In the genomic region with DNA sequence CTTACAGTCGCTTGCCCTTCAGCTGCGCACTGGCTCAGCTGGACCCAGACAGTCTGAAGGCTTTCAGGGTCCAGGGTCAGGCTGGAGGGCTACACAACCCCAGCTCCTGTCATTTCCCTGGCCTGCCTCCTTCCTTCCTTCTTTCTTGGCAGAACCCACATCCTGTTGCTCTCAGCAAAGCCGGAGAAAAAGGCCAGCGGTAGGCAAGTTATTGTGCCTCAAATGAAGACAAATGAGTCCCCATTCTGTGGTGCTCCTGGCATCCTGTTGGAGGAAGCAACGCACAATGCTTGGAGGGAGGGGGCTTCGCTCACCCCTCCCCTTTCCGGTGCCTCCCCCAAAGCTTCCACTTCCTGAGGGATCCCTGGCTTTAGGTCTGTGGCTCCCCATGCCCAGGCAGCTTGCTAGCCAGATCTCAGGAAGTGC, we compare ENCODE assay signal across 9 mouse cellular contexts.
DNase-seq lines count a peak whose midpoint lies in the region; ATAC-seq lines count a peak whose summit lies in the region.
"Had no signal": no experiment of that assay in that cellular context is flagged by ENCODE, and none has a peak within 500 bp of the region (broad histone marks: within the 10 kb centered on the region; RNA-seq: fewer than 3 reads in every experiment).

No protein-coding gene starts in this region.

- 40% methylated on average over 7 of the region's 7 CpGs for WGBS in forebrain, embryonic 16.5 days
- 46% methylated on average over 7 of the region's 7 CpGs for WGBS in hindbrain, embryonic 12.5 days
- WGBS in limb, embryonic 11.5 days = 34% methylated on average over 7 of the region's 7 CpGs

- no peak overlapping the region for H3K27ac ChIP-seq in forebrain, embryonic 16.5 days (ENCODE audit: low read length)
- H3K27ac ChIP-seq in hindbrain, embryonic 12.5 days = peak overlapping the region; percentile 35; the same call in 1 of the 2 replicates
- H3K27ac ChIP-seq in limb, embryonic 11.5 days (replicated peaks; ENCODE audit: low read depth, low read length) = 0 out of 2 replicates have a peak overlapping the region, but pooled peaks have one; percentile 33
- H3K27ac ChIP-seq: limb, embryonic 13.5 days had no signal

- no peaks in the 10 kb centered on the region for H3K27me3 ChIP-seq in forebrain, embryonic 16.5 days (replicated peaks; ENCODE audit: control insufficient read depth, insufficient read depth, low read length)
- H3K27me3 ChIP-seq in hindbrain, embryonic 12.5 days = no peaks in the 10 kb centered on the region
- H3K27me3 ChIP-seq in limb, embryonic 11.5 days (ENCODE audit: control insufficient read depth, insufficient read depth, low read length) = no peaks in the 10 kb centered on the region
- H3K27me3 ChIP-seq: limb, embryonic 13.5 days had no signal

- H3K4me1 ChIP-seq in forebrain, embryonic 16.5 days (replicated peaks; ENCODE audit: control insufficient read depth, insufficient read depth, low read length) = no peaks in the 10 kb centered on the region
- H3K4me1 ChIP-seq in hindbrain, embryonic 12.5 days = 0 out of 2 replicates have a peak, but pooled peaks cover 3% of the 10 kb centered on the region
- 0 out of 2 replicates have a peak, but pooled peaks cover 3% of the 10 kb centered on the region for H3K4me1 ChIP-seq in limb, embryonic 11.5 days (ENCODE audit: control insufficient read depth, insufficient read depth, low read length)

- no peak overlapping the region for H3K4me3 ChIP-seq in forebrain, embryonic 16.5 days (replicated peaks; ENCODE audit: low read length)
- H3K4me3 ChIP-seq in hindbrain, embryonic 12.5 days = no peak overlapping the region
- H3K4me3 ChIP-seq in limb, embryonic 11.5 days (ENCODE audit: low read depth, low read length) = no peak overlapping the region
- H3K4me3 ChIP-seq: limb, embryonic 13.5 days had no signal

- peak; percentile 4 to 9 for DNase-seq in B cell, adult 2 months
- peak; percentile 48 for DNase-seq in limb, embryonic 11.5 days (ENCODE audit: low spot score)
- peak; percentile 26 for DNase-seq in mesoderm, embryonic 11.5 days (ENCODE audit: low read depth, low spot score)
- DNase-seq in retina, postnatal 1 day = no peak
- no peak for DNase-seq in retina, embryonic 14.5 days (ENCODE audit: low spot score)

- peak; percentile 94 for ATAC-seq in activated CD4-positive, CD25-positive, alpha-beta regulatory T cell, adult 4 months
- peak; percentile 40; the same call in 1 of the 2 replicates for ATAC-seq in forebrain, embryonic 16.5 days
- ATAC-seq in hindbrain, embryonic 12.5 days (ENCODE audit: low FRiP score) = 0 out of 2 replicates have a peak, but pooled peaks have one; percentile 26
- ATAC-seq in limb, embryonic 11.5 days (ENCODE audit: insufficient number of reproducible peaks, low FRiP score, low TSS enrichment, low read depth) = 0 out of 2 replicates have a peak, but pooled peaks have one; percentile 44

- no peak overlapping the region for H3K9ac ChIP-seq in forebrain, embryonic 16.5 days (replicated peaks; ENCODE audit: low read depth, low read length)
- H3K9ac ChIP-seq in hindbrain, embryonic 12.5 days = no peak overlapping the region
- H3K9ac ChIP-seq in limb, embryonic 11.5 days (ENCODE audit: low read length) = 0 out of 2 replicates have a peak overlapping the region, but pooled peaks have one; percentile 14
- H3K9ac ChIP-seq: limb, embryonic 13.5 days had no signal

- H3K36me3 ChIP-seq in forebrain, embryonic 16.5 days (ENCODE audit: control insufficient read depth, insufficient read depth) = no peaks in the 10 kb centered on the region
- H3K36me3 ChIP-seq in hindbrain, embryonic 12.5 days = no peaks in the 10 kb centered on the region
- no peaks in the 10 kb centered on the region for H3K36me3 ChIP-seq in limb, embryonic 11.5 days (ENCODE audit: control insufficient read depth, insufficient read depth, low read length)
- H3K36me3 ChIP-seq: limb, embryonic 13.5 days had no signal

- no peaks in the 10 kb centered on the region for H3K9me3 ChIP-seq in forebrain, embryonic 16.5 days (ENCODE audit: control insufficient read depth, low read length)
- H3K9me3 ChIP-seq in hindbrain, embryonic 12.5 days (replicated peaks) = no peaks in the 10 kb centered on the region
- no peaks in the 10 kb centered on the region for H3K9me3 ChIP-seq in limb, embryonic 11.5 days (ENCODE audit: control insufficient read depth, low read length)
- H3K9me3 ChIP-seq: limb, embryonic 13.5 days had no signal

- H3K4me2 ChIP-seq in forebrain, embryonic 16.5 days (ENCODE audit: low read length) = no peak overlapping the region
- H3K4me2 ChIP-seq in hindbrain, embryonic 12.5 days (replicated peaks) = no peak overlapping the region
- no peak overlapping the region for H3K4me2 ChIP-seq in limb, embryonic 11.5 days (ENCODE audit: low read depth, severe bottlenecking)
- H3K4me2 ChIP-seq: limb, embryonic 13.5 days had no signal

Comparison
In these comparisons a context has a peak if more than half of its experiments do, and no peak if none do; other contexts are left out.
1. DNase-seq: peak in B cell, adult 2 months (2 of 2), limb, embryonic 11.5 days (single experiment) and mesoderm, embryonic 11.5 days (single experiment); none in retina, postnatal 1 day (single experiment) and retina, embryonic 14.5 days (single experiment).
2. ATAC-seq: peak in every context shown above with its lines; median percentile 94 in activated CD4-positive, CD25-positive, alpha-beta regulatory T cell, adult 4 months; 44 in limb, embryonic 11.5 days; 40 in forebrain, embryonic 16.5 days; 26 in hindbrain, embryonic 12.5 days.